Mouse (Mus musculus) C2C12 (cell line): ENCODE data around the gene Specc1.

Experiments used
- CEBPB ChIP-seq: IDR thresholded peaks from one replicate; pipeline ENCODE4 v1.6.1; 2011; ENCODE audit warnings: low read depth, mild to moderate bottlenecking, control low read depth, moderate library complexity
- CTCF ChIP-seq: IDR thresholded peaks from one replicate; pipeline ENCODE4 v1.5.1; 2011; ENCODE audit not compliant: control insufficient read depth, insufficient read depth, insufficient read length
- MYOD1 ChIP-seq: IDR thresholded peaks from one replicate; pipeline ENCODE4 v1.6.1; 2011; ENCODE audit warnings: low read depth; ENCODE audit not compliant: control insufficient read depth, insufficient read length
- MYOG ChIP-seq: IDR thresholded peaks from one replicate; pipeline ENCODE4 v1.6.1; 2011; ENCODE audit not compliant: control insufficient read depth, insufficient read length; ENCODE audit errors: extremely low read depth
- USF1 ChIP-seq: IDR thresholded peaks from one replicate; pipeline ENCODE4 v1.6.1; 2011; ENCODE audit warnings: low read depth, mild to moderate bottlenecking, control low read depth, moderate library complexity

- TF ChIP-seq CEBPB (no peak), CTCF (no peak), USF1 (no peak), MYOG (no peak), MYOD1 (no peak)
Observed at GRCm38 (mm10) chr11:62146661-62147060, 190.1 kb downstream of the Specc1 start.
